Mouse (Mus musculus) MEL (cell line): ENCODE measurements around the gene Il21.

Experiments used
- CHD1 ChIP-seq: IDR thresholded peaks from 2 replicates; pipeline ENCODE4 v1.6.1; 2012; ENCODE audit warnings: low read depth, mild to moderate bottlenecking, inconsistent platforms, low read length, improper control_type of control experiment
- CTCF ChIP-seq, 3 experiments: IDR thresholded peaks in 2 of 3; conservative IDR thresholded peaks in 1 of 3; 2 replicates each; pipeline ENCODE4 v1.5.1; 2011 to 2012; ENCODE audit warnings: low read length in 3 of 3, low read depth in 2 of 3, mild to moderate bottlenecking in 2 of 3, improper control_type of control experiment in 1 of 3, inconsistent platforms in 1 of 3, mixed read lengths in 1 of 3, moderate library complexity in 1 of 3; ENCODE audit not compliant: control insufficient read depth in 1 of 3, insufficient read depth in 1 of 3, poor library complexity in 1 of 3, severe bottlenecking in 1 of 3
- MAFK ChIP-seq: IDR thresholded peaks from 2 replicates; pipeline ENCODE4 v1.6.1; 2011; ENCODE audit warnings: low read depth, mild to moderate bottlenecking, low read length, improper control_type of control experiment, borderline replicate concordance
- MAX ChIP-seq: IDR thresholded peaks from 2 replicates; pipeline ENCODE4 v1.6.1; 2011; ENCODE audit warnings: low read length, improper control_type of control experiment
- MYC ChIP-seq: IDR thresholded peaks from 2 replicates; pipeline ENCODE4 v1.6.1; 2011; ENCODE audit warnings: low read depth, mild to moderate bottlenecking, low read length, improper control_type of control experiment, moderate library complexity
- NRF1 ChIP-seq: IDR thresholded peaks from 2 replicates; pipeline ENCODE4 v1.6.1; 2014; ENCODE audit warnings: low read depth, mild to moderate bottlenecking, inconsistent platforms, low read length, improper control_type of control experiment, moderate library complexity; ENCODE audit not compliant: poor library complexity, insufficient read depth, severe bottlenecking
- POLR2A ChIP-seq, 2 experiments: IDR thresholded peaks; 2 replicates each; pipeline ENCODE4 v1.6.1; 2011 to 2012; ENCODE audit warnings: low read length in 2 of 2, mild to moderate bottlenecking in 2 of 2, control low read depth in 1 of 2, improper control_type of control experiment in 1 of 2, low read depth in 1 of 2, moderate library complexity in 1 of 2; ENCODE audit not compliant: control insufficient read depth in 1 of 2, insufficient read depth in 1 of 2, poor library complexity in 1 of 2
- POLR2AphosphoS2 ChIP-seq: IDR thresholded peaks from 2 replicates; pipeline ENCODE4 v1.6.1; 2011; ENCODE audit warnings: low read length, improper control_type of control experiment
- UBTF ChIP-seq: IDR thresholded peaks from 2 replicates; pipeline ENCODE4 v1.6.1; 2012; ENCODE audit warnings: low read depth, mild to moderate bottlenecking, inconsistent platforms, low read length, improper control_type of control experiment, moderate library complexity, borderline replicate concordance; ENCODE audit not compliant: insufficient read depth
- USF1 ChIP-seq: IDR thresholded peaks from 2 replicates; pipeline ENCODE4 v1.6.1; 2014; ENCODE audit warnings: low read depth, mild to moderate bottlenecking, inconsistent platforms, low read length, improper control_type of control experiment, moderate library complexity
- USF2 ChIP-seq, 2 experiments: IDR thresholded peaks; 2 replicates each; pipeline ENCODE4 v1.6.1; 2011 to 2012; ENCODE audit warnings: improper control_type of control experiment in 2 of 2, low read length in 2 of 2, borderline replicate concordance in 1 of 2, inconsistent platforms in 1 of 2, low read depth in 1 of 2, mild to moderate bottlenecking in 1 of 2; ENCODE audit not compliant: insufficient read depth in 1 of 2
- ZC3H11A ChIP-seq: IDR thresholded peaks from 2 replicates; pipeline ENCODE4 v1.6.1; 2012; ENCODE audit warnings: low read depth, mild to moderate bottlenecking, inconsistent platforms, low read length, improper control_type of control experiment
- ZNF384 ChIP-seq: IDR thresholded peaks from 2 replicates; pipeline ENCODE4 v1.6.1; 2012; ENCODE audit warnings: low read depth, mild to moderate bottlenecking, inconsistent platforms, low read length, improper control_type of control experiment

- TF ChIP-seq USF1 (no peak), MAFK (no peak), CTCF (IDR thresholded peaks at IDR 0.05 in 2 of 3, conservative IDR thresholded peaks at IDR 0.05 in 1 of 3; ENCODE audit: control insufficient read depth in 1 of 3, insufficient read depth in 1 of 3, low read depth in 2 of 3, low read length in 3 of 3, poor library complexity in 1 of 3, severe bottlenecking in 1 of 3) (no peak), MAX (no peak), NRF1 (no peak), CHD1 (no peak), POLR2AphosphoS2 (no peak), POLR2A (IDR thresholded peaks at IDR 0.05; ENCODE audit: control insufficient read depth in 1 of 2, insufficient read depth in 1 of 2, low read depth in 1 of 2, low read length in 2 of 2, poor library complexity in 1 of 2) (no peak), ZC3H11A (no peak), UBTF (no peak), ZNF384 (no peak), MYC (no peak), USF2 (IDR thresholded peaks at IDR 0.05; ENCODE audit: borderline replicate concordance in 1 of 2, insufficient read depth in 1 of 2, low read depth in 1 of 2, low read length in 2 of 2) (no peak)
These were observed 7.3 kb downstream of the Il21 start for GRCm38 (mm10) chr3:37225124-37225523.
